Mouse (Mus musculus) lung, embryonic 15.5 days (tissue): Measurements from ENCODE around the gene Yy1. TPM values are rescaled to one million over a fixed set of nuclear protein-coding genes. Genes with fewer than 3 reads are reported as not detected.

Source experiments
- ATAC-seq: fragments of 200-750 bp; cut with Nextera tagmentation; 2 replicates; pipeline ENCODE4 v1.8.0; 2017; ENCODE audit warnings: moderate number of reproducible peaks, borderline replicate concordance; ENCODE audit not compliant: low FRiP score, low TSS enrichment; ENCODE audit errors: extremely low read depth
- H3K27ac ChIP-seq: fragments of 300-500 bp; sonication (generic); 2 replicates; pipeline ENCODE4 v1.5.1; 2015; ENCODE audit warnings: moderate library complexity, mild to moderate bottlenecking, inconsistent platforms
- H3K27me3 ChIP-seq: fragments of 300-500 bp; sonication (generic); 2 replicates; pipeline ENCODE4 v1.6.1; 2015; ENCODE audit warnings: inconsistent platforms
- H3K36me3 ChIP-seq: fragments of 300-500 bp; sonication (generic); 2 replicates; pipeline ENCODE4 v1.6.1; 2015; ENCODE audit warnings: inconsistent platforms
- H3K4me1 ChIP-seq: fragments of 300-500 bp; sonication (generic); 2 replicates; pipeline ENCODE4 v1.6.1; 2015; ENCODE audit warnings: inconsistent platforms
- H3K4me2 ChIP-seq: fragments of 300-500 bp; sonication (generic); 2 replicates; pipeline ENCODE4 v1.6.1; 2015; ENCODE audit warnings: inconsistent platforms, mild to moderate bottlenecking, moderate library complexity
- H3K4me3 ChIP-seq: fragments of 300-500 bp; sonication (generic); 2 replicates; pipeline ENCODE4 v1.5.1; 2015; ENCODE audit warnings: mild to moderate bottlenecking, inconsistent platforms
- H3K9ac ChIP-seq: fragments of 300-500 bp; sonication (generic); 2 replicates; pipeline ENCODE4 v1.6.1; 2015; ENCODE audit warnings: inconsistent platforms
- H3K9me3 ChIP-seq: fragments of 300-500 bp; sonication (generic); 2 replicates; pipeline ENCODE4 v1.6.1; 2016; ENCODE audit warnings: inconsistent platforms
- WGBS: fragments of 180-500 bp; shearing (Covaris S2); methylation state at CpG from one replicate; pipeline ENCODE4 v1.1.7; 2015; 5-methylcytosine and 5-hydroxymethylcytosine counted together
- polyA plus RNA-seq: library from polyadenylated mRNA; unstranded; fragments of >200 nt; fragmentation: Nextera tagmentation; extraction: Ambion mirVana; gene quantifications from 2 replicates; pipeline ENCODE4 v1.2.1, GENCODE M21; 2015

The Yy1 gene
- 19.3 and 21.6 TPM in 2 replicates for polyA plus RNA-seq

DNA sequence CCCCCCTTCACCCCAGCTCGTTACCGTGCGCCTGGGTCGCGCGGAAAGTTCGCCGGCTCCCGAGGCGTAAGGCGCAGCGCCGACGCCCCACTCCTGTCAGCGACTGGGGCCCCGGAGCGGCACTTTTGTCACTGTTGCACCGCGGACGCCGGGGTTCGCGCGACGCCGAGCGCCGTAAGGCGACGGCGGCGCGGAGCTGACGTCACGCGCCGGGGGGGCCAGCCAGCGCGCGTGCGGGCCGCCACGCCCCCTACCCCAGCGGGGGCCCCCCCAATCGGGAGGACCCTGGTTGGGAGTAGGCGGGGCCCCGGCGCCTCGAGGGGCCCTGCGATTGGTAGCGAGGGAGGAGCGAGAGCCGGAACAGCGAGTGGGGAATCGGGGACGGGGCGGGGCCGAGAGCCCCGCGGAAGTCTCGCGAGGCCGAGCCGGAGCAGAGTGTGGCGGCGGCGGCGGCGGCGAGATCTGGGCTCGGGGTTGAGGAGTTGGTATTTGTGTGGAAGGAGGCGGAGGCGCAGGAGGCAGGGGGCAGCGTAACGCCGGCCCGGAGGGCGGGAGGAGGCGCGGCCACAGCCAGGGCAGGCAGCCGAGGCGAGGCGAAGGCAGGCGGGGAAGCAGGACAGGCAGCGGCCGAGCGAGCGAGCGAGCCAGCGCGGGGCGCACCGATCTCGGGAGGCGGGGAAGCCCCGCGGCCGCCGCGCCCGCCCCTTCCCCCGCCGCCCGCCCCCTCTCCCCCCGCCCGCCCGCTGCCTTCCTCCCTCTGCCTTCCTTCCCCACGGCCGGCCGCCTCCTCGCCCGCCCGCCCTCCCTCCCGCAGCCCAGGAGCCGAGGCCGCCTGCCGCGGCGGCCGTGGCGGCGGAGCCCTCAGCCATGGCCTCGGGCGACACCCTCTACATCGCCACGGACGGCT lies at the start of gene Yy1:
Gene Yy1, plus strand, starts transcription at position 428 of the 907 bp plus-strand sequence.
- H3K4me1 ChIP-seq, result peaks cover 32% of the 10 kb centered on the region
- H3K27ac ChIP-seq, result peak within 1 kb of the TSS; percentile 100
- WGBS, result under 1% methylated on average over 69 of the region's 127 CpGs
- H3K4me3 ChIP-seq, result peak within 1 kb of the TSS; percentile 99
- peak within 1 kb of the TSS; percentile 59 for H3K4me2 ChIP-seq
- H3K9ac ChIP-seq, result peak within 1 kb of the TSS; percentile 96
- ATAC-seq, result peak; percentile 95
- H3K36me3 ChIP-seq, result no peaks in the 10 kb centered on the region
- no peaks in the 10 kb centered on the region for H3K27me3 ChIP-seq
- H3K9me3 ChIP-seq, result no peaks in the 10 kb centered on the region

DNA sequence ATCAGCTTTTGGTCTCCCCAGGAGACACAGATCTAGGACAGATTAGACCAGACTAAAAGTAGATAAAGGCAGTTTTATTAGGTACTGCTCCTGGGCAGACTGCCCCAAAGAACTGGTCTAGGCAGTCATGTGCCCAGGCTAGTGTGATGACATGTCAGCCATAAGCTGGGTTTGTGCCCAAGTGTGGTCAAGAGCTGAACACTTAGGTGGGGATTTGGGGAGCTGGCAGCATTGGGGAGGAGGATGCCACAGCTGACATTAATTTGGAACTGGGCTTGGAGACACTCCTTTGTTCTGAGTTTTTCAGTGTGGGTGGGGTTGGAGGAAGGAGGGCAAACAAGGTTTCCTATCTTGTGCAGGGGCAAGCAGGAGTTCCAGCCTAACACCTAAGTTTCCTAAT lies 46.8 kb upstream of the Yy1 start:
- no peaks in the 10 kb centered on the region for H3K27me3 ChIP-seq
- H3K4me2 ChIP-seq, result no peak overlapping the region
- ATAC-seq, result no peak
- H3K27ac ChIP-seq, result no peak overlapping the region
- H3K4me3 ChIP-seq, result no peak overlapping the region
- no peak overlapping the region for H3K9ac ChIP-seq
- H3K9me3 ChIP-seq, result no peaks in the 10 kb centered on the region
- no peaks in the 10 kb centered on the region for H3K4me1 ChIP-seq
- H3K36me3 ChIP-seq, result no peaks in the 10 kb centered on the region

DNA sequence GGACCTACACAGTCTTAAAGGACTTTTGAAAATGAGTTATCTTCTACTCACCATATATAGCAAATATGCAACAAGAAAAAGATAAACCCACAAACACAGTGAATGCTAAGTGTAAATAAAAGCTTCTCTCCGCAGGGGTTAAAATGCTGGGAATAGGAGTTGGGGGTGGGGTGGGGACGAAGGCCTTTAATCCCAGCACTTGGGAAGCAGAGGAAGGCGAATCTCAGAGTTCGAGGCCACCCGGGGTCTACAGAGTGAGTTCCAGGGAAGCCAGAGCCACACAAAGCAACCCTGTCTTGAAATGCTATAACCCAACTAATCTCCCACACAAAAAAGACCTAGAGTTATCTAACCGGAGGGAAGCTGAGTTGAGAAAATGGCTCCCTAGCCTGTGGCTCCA lies 43.8 kb upstream of the Yy1 start:
- Histone ChIP-seq H3K27ac (no peak overlapping the region), H3K4me1 (no peaks in the 10 kb centered on the region), H3K9me3 (no peaks in the 10 kb centered on the region), H3K4me2 (no peak overlapping the region), H3K9ac (no peak overlapping the region), H3K4me3 (no peak overlapping the region), H3K27me3 (no peaks in the 10 kb centered on the region), H3K36me3 (no peaks in the 10 kb centered on the region)
- 68% methylated on average over 6 of the region's 6 CpGs for WGBS
- no peak for ATAC-seq

DNA sequence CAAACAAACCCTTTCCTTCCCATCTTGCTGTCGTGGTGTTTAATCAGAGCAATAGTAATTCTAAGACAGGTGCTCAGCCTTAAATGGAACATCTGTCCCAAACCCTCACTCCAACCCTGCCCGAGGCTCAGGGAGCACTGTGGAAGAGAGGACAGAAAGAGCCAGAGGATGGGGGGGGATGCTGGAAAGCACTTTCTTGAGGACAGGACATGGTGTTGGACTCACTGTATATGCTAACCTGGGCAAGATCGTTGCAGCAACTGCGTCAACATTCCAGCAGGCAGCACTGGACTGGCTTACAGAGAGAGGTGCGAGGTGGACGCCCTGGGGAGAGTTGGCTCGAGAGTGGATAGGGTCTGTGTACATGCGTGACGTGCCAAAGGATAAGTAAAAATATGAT lies 43.3 kb upstream of the Yy1 start:
- no peaks in the 10 kb centered on the region for H3K36me3 ChIP-seq
- no peak overlapping the region for H3K4me3 ChIP-seq
- no peak overlapping the region for H3K27ac ChIP-seq
- no peak overlapping the region for H3K9ac ChIP-seq
- no peaks in the 10 kb centered on the region for H3K9me3 ChIP-seq
- H3K4me2 ChIP-seq, result no peak overlapping the region
- no peaks in the 10 kb centered on the region for H3K4me1 ChIP-seq
- ATAC-seq, result no peak
- WGBS, result 77% methylated on average over 9 of the region's 9 CpGs
- no peaks in the 10 kb centered on the region for H3K27me3 ChIP-seq

DNA sequence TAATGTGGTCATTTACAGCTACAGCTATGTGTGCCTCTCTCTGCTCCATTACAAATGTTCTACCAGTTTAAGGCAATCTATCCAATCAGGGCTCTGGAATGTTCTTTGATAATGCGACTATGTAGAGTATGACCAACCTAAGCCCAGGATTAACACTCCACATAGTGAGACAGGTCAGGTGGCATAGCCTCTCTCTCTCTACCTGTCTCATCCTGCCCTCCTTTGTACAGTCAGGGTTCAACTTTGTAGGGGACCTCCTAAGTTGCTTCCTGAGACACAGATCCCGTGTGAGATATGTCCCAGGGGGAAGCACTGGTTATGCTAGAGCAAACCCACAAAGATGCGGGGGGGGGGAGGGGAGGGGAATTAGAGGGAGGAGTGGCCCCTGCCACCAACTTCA lies 42.5 kb upstream of the Yy1 start:
- no peak for ATAC-seq
- 63% methylated on average over 3 of the region's 3 CpGs for whole genome bisulfite sequencing
- Histone ChIP-seq H3K9ac (no peak overlapping the region), H3K4me2 (no peak overlapping the region), H3K9me3 (no peaks in the 10 kb centered on the region), H3K4me1 (no peaks in the 10 kb centered on the region), H3K36me3 (no peaks in the 10 kb centered on the region), H3K27me3 (no peaks in the 10 kb centered on the region), H3K27ac (no peak overlapping the region), H3K4me3 (no peak overlapping the region)

DNA sequence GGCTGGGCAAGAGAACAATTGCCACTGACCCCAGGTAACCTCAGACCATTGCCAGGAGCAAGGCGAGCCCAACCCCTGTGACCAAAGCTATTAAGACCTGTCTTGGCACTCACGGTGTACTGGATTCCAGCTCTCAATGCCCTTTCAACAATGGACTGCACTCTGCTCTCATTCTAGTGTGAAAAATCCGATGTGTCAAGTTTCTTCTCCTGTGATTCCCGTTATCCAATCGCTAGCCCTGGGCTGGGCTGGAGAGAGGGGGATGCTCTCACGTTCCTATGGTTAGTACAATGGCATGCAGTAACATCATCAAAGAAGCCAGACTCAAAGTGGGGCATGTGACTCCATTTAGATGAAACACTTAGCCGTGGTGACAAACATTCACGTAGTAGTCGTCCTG lies 41.0 kb upstream of the Yy1 start:
- no peak overlapping the region for H3K27ac ChIP-seq
- no peak for ATAC-seq
- no peak overlapping the region for H3K9ac ChIP-seq
- WGBS, result 46% methylated on average over 9 of the region's 9 CpGs
- H3K9me3 ChIP-seq, result no peaks in the 10 kb centered on the region
- H3K27me3 ChIP-seq, result no peaks in the 10 kb centered on the region
- H3K4me2 ChIP-seq, result no peak overlapping the region
- H3K4me3 ChIP-seq, result no peak overlapping the region
- H3K36me3 ChIP-seq, result no peaks in the 10 kb centered on the region
- no peaks in the 10 kb centered on the region for H3K4me1 ChIP-seq

DNA sequence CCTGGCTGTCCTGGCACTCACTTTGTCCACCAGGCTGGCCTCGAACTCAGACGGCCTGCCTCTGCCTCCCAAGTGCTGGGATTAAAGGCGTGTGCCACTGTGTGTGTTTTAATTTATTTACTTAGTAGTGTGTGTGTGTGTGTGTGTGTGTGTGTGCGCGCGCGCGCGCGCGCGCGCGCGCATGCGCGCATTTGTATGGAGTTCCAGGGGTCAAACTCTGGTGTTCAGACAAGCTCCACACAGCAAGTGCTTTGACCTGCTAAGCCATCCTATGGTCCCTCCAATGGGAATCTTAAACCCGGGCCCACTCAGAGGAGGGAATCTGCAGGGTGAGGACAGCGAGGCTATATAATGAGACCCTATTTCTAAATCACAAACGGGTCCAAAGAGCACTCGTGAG lies 37.6 kb upstream of the Yy1 start:
- WGBS, result 80% methylated on average over 21 of the region's 21 CpGs
- H3K9ac ChIP-seq, result no peak overlapping the region

DNA sequence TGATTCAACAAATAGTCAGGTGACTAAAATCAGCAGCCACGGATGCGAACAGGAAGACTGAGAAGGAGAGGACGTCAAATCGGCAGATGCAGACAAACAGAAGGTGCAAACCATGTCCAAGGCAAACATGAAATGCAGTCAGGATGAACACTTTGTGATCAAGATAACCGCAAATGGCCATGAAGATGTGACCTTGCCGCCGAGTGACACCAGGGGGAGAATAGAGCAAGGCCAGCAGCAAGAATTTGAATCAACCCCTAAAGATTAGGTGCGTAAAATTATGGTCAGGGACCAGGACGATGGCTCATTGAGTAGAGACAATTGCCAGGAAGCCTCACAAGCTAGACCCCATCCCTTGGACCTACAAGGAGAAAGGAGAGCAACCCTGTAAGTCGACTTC lies 36.2 kb upstream of the Yy1 start:
- ATAC-seq, result no peak
- 87% methylated on average over 10 of the region's 10 CpGs for WGBS

More for the DNA sequence above, 37.6 kb upstream of the Yy1 start:
- ATAC-seq, result no peak
- no peak overlapping the region for H3K4me2 ChIP-seq
- no peaks in the 10 kb centered on the region for H3K9me3 ChIP-seq
- no peaks in the 10 kb centered on the region for H3K27me3 ChIP-seq
- no peak overlapping the region for H3K4me3 ChIP-seq
- no peak overlapping the region for H3K27ac ChIP-seq
- no peaks in the 10 kb centered on the region for H3K4me1 ChIP-seq
- no peaks in the 10 kb centered on the region for H3K36me3 ChIP-seq

DNA sequence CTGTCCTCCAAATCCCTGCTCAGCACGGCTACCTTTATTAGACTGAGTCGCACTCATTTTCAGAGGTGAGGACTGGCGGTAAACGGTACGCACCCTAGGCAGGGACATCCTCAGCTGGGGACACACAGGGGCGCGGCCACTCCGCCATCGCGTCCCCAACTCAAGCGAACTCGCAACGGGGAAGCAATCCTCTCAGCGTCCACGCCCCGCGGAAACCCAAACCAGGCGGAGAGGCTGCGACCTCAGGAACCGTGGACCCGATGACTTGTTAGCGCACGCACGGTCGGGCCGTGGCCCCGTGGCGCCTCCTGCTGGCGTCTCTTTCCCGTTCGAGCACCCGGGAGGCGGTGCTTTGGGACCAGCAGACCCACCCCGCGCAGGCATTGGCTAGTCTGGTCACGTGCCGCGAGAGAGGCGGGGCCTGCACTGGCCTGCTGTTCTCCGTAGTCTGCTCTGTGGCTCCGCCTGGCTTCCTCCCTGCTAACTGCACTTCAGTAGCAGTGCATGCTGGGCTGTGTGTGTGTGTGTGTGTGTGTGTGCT lies 35.0 kb upstream of the Yy1 start:
- no peaks in the 10 kb centered on the region for H3K9me3 ChIP-seq
- under 1% methylated on average over 41 of the region's 41 CpGs for WGBS
- peak overlapping the region; percentile 89 for H3K4me2 ChIP-seq
- H3K9ac ChIP-seq, result peak overlapping the region; percentile 78
- H3K36me3 ChIP-seq, result no peaks in the 10 kb centered on the region
- peak; percentile 99 for ATAC-seq
- peak overlapping the region; percentile 37 for H3K27ac ChIP-seq
- H3K4me1 ChIP-seq, result no peaks in the 10 kb centered on the region
- peak overlapping the region; percentile 78 for H3K4me3 ChIP-seq
- no peaks in the 10 kb centered on the region for H3K27me3 ChIP-seq

More for the DNA sequence above, 36.2 kb upstream of the Yy1 start:
- no peaks in the 10 kb centered on the region for H3K9me3 ChIP-seq
- H3K4me3 ChIP-seq, result no peak overlapping the region
- H3K9ac ChIP-seq, result no peak overlapping the region
- H3K4me2 ChIP-seq, result no peak overlapping the region
- H3K27ac ChIP-seq, result no peak overlapping the region
- H3K27me3 ChIP-seq, result no peaks in the 10 kb centered on the region
- no peaks in the 10 kb centered on the region for H3K4me1 ChIP-seq
- no peaks in the 10 kb centered on the region for H3K36me3 ChIP-seq

DNA sequence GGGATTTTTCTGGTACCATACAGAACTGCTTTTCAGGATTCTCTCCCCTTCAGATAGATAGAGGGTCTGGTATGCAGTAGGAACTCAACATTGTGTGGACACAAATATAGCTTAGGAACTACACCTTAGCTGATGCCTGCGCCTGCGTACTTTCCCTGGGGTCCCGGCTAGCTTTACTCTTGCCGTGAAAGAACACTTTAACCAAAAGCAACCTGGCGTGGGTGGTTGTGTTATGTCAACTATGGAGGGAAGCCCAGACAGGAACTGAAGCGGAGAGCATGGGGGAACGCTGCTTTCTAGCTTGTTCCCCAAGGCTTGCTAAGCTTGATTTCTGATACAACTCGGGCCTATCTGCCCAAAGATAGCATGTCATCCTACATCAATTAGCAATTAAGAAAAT lies 34.5 kb upstream of the Yy1 start:
- Histone ChIP-seq H3K9ac (no peak overlapping the region), H3K4me3 (peak overlapping the region; percentile 78; the same call in 1 of the 2 replicates), H3K9me3 (no peaks in the 10 kb centered on the region), H3K4me1 (no peaks in the 10 kb centered on the region), H3K27ac (peak overlapping the region; percentile 37; the same call in 1 of the 2 replicates), H3K4me2 (peak overlapping the region; percentile 89), H3K27me3 (no peaks in the 10 kb centered on the region), H3K36me3 (no peaks in the 10 kb centered on the region)
- WGBS, result 70% methylated on average over 8 of the region's 8 CpGs
- ATAC-seq, result no peak

DNA sequence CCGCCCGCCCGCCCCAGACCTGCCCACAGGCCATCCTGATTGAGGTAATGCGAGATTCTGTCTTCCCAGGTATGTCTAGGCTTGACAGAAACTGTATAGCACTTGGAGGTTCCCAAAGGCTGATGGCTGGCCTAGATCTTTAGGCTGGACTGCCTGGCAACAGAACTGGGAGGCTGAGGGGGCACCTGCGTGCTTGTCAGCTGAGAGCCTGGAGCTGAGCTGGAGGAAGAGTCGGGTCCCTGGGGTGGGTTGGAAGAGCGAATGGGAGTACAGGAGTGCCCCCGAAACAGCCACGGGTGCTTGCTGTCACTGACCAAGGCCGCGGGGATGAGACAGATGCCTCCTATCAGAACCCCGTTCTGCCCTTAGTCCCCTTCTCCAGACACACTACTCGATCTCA lies 34.1 kb upstream of the Yy1 start:
- no peaks in the 10 kb centered on the region for H3K36me3 ChIP-seq
- H3K4me2 ChIP-seq, result no peak overlapping the region
- no peak overlapping the region for H3K9ac ChIP-seq
- no peak overlapping the region for H3K27ac ChIP-seq
- no peak for ATAC-seq
- 81% methylated on average over 13 of the region's 13 CpGs for WGBS
- no peak overlapping the region for H3K4me3 ChIP-seq
- no peaks in the 10 kb centered on the region for H3K27me3 ChIP-seq
- no peaks in the 10 kb centered on the region for H3K9me3 ChIP-seq
- H3K4me1 ChIP-seq, result no peaks in the 10 kb centered on the region

DNA sequence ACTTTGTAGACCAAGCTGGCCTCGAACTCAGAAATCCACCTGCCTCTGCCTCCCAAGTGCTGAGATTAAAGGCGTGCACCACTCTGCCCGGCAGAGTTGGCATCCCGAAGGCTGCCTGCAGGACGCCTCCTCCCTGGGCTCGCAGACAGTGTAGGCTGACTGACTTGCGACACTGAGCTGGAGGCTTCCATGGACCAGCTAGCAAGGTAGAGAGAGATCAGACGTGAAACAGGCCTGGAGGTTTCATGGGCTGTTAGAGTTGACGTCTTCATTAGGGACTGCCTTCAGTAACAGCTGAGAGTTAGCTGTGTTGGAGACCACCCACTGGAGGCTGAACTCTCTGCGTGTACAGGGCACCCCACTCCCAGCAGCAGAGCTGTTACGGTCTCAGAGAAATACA lies 33.5 kb upstream of the Yy1 start:
- Histone ChIP-seq H3K27ac (no peak overlapping the region), H3K4me2 (no peak overlapping the region), H3K4me3 (no peak overlapping the region), H3K36me3 (no peaks in the 10 kb centered on the region), H3K9me3 (no peaks in the 10 kb centered on the region), H3K27me3 (no peaks in the 10 kb centered on the region), H3K9ac (no peak overlapping the region), H3K4me1 (no peaks in the 10 kb centered on the region)
- WGBS, result 72% methylated on average over 11 of the region's 11 CpGs
- ATAC-seq, result no peak
